Mouse (Mus musculus): ENCODE measurements around the gene Elfn1.

DNA sequence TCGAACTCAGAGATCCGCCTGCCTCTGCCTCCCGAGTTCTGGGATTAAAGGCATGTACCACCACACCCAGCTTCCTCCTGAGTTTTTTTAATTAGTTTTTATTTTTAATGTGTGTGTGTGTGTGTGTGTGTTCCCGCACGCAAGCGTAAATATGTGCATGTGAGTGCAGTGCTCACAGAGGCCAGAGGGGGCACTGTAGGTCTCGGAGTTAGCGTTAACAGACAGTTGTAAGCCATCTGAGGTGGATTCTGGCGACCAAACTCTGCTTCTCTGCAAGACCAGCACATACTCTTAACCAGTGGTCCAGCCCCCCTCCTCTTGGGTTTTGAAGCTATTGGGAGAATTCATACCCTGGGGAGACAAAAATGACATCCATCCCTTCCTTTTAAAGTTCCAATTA, 26.6 kb upstream of the Elfn1 start:
- TF ChIP-seq POLR2A (IDR thresholded peaks at IDR 0.05; ENCODE audit: low read depth, low read length) (no peak), CTCF (IDR thresholded peaks at IDR 0.05; ENCODE audit: extremely low read depth, insufficient read length, insufficient replicate concordance, low read depth, low read length) (no peak)

Measured in small intestine, adult 2 months (tissue).